Mouse (Mus musculus) frontal cortex, postnatal 25 days (tissue): ENCODE measurements around the gene Wdr41.
A peak's percentile ranks its signal among the peaks of the same experiment; 100 is the strongest.

Experiments used
- DNase-seq, 2 experiments: peaks; one replicate each; pipeline ENCODE4 v3.0.0; 2022; ENCODE audit warnings: low spot score in 2 of 2

The Wdr41 gene

DNA sequence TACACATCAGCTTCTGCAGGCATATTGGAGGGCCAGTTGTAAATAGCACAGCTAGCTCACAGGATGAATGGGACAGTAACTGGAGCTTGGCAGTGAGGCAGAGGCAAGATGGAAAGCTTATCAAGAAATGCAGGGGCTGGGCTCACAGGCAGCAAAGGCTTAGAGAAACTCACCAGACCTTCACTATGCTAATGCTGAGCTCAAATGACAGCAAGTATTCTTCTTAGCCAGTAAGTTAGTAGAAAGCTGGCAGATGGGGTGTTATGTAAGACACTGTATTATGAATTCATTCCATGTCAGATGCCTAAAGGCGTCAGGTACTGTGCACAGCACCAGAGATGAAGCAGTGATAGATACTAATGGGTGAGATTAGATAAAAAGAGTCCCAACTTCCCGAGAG lies 58.6 kb downstream of the Wdr41 start:
- DNase-seq, result peak in 1 of 2 experiments; percentile 22

DNA sequence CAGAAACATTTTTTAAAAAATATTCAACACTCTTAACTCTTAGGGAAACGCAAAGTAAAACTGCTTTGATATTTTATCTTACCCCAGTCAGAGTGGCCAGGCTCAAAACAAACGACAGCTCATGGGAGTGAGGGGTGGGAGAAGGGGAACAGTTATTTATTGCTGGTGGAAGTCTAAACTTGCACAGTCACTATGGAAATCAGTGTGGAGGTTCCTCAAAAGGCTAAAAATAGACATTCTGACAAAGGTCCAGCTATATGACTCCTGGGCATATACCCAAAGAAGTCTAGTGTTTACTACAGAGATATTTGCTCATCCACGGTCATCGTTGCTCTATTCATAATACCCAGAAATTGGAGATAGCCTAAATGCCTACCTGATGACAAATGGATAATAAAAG lies 62.1 kb downstream of the Wdr41 start:
- no peak for DNase-seq

DNA sequence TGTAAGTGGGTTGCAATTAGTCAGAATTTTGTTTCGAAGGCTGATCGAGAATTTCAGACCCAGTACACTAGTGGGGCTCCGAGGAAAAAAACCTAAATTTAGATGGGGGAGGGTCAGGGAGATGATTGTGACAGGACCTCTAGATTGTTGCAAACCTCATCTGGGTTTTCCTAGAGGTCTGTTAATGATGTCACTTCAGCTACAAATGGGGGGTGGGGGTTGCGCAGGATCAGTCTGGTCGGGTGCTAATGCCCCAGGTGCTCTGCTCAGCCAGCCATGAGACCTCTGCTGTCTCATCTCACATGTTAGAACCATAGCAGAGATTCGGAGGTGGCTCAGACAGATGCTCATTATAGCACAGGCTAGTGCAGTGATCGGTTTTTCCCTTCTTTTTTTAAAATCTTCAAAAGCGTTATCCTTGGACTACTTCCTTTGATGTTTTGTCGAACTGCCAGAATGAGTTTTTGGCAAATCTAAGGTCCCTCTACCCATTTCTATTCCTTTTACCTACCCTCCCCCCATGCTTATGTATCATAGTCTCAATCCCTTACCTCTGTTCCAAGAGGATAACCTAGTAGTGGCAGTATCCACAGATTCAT lies 64.1 kb downstream of the Wdr41 start:
- no peak for DNase-seq

DNA sequence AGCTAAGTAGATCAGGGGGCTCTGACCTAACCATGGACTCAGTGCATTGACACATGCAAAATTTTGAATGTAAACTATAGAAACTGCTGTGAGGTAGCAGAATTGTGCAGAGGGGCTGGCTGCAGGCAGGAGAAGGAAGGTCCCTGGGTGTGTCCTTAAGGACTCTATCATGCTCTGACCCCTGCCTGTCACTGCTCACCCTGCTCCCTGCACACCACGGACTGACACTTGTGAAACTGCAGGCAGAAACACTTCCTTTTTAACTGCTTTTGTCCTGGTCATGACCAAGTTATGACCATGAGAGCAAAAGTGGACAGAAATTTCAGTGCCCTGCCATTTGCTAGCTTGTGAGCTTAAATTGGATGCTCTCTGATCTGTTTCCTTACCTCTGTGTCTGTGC lies 68.0 kb downstream of the Wdr41 start:
- DNase-seq, result no peak

DNA sequence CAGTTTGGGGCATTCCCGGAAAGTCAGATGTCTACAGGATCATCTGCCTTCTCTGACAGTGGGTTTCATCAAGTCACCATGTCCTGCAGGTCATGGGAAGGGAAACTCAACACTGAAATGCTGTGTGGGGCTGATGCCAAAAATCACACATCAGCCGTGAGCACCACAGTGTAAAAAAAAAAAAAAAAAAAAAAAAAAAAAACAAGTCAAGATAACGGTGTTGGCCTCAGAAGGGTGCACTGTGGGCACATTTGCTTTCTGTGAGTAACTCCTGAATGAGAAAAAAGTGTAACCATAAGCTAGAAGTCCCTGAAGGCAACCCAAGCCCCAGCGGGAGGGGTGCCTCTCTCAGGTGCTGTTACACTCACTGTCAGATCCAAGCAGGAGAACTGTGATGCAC lies 74.3 kb downstream of the Wdr41 start:
- no peak for DNase-seq

DNA sequence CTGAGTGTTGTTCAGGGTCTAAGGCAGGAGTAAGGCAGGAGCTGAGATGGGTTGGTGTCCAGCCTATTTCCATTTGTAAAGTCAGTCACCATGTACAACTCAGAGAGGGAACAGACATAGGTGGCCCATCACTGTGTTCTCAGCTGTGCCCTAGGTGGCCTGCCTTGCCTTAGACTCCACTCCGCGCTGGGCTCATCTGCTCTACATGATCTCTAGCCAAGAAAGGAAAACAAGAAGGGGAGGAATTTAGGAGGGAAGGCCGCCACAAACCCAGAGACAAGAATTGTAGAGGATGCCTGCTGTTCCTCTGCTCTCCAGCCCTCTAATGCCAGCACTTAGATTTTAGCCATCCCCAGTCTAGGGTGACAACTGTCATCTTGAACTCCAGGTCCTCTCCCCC lies 76.3 kb downstream of the Wdr41 start:
- no peak for DNase-seq

DNA sequence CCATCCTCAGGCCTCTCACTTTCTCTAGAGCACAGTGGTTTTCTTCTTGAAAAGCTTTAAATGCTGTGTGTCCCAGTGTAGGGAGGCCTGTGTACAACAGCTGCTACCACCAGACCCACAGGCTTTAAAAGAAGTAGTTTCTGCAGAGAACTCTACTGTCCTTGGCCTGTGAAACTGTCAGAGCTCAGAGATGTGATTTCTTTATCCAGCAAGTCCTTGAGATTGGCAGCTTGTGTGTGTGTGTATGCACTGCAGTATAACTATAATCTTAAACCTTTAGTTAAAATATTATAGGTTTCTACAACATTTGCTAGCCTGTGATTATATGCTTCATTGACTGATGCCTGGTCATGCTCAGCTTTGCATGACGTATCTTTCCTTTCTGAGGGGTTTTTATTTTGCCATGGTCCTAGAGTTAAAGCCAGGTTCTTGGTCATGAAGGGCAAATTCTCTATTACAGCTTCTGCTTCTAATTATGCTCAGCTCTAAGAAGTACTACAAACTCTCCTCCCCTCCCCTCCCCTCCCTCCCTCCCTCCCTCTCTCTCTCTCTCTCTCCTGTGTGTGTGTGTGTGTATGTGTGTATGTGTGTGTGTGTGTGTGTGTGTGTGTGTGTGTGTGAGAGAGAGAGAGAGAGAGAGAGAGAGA lies 79.7 kb downstream of the Wdr41 start:
- no peak for DNase-seq

DNA sequence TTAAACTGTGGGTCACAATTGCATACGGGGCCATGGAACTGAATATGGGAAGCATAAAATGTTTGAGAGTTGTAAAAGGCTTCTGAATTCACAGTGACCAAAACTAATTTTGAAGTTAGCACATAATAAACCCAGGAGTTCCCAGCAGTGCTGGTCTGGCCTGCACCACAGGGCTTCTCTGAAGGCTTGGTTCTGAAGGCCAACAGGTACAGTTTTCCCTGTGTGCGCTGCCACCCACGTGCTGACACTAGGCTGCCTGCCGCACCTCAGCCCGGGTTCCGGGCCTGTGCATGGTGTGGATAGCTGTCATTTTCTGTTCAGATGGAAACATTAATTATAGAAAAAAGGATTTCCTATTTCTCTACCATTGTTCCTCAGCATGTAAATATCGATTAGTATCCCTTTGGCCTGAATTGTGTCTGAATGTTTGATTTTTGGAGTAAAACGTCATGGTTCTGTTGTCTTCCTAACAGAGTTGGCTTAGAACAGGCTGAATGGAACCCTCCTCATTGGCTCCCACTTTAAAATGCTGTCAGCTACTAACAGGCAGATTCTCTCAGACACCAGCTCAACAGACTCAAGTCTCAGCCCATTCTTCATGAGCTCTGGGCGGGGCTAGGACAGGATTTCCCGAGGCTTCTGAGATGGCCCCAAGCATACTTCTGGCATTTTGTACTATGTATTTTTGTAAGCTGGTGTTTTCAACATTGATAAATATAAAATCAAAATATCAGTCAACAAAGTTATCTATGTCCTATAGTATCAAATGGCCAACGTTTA lies 80.5 kb downstream of the Wdr41 start:
- no peak for DNase-seq

DNA sequence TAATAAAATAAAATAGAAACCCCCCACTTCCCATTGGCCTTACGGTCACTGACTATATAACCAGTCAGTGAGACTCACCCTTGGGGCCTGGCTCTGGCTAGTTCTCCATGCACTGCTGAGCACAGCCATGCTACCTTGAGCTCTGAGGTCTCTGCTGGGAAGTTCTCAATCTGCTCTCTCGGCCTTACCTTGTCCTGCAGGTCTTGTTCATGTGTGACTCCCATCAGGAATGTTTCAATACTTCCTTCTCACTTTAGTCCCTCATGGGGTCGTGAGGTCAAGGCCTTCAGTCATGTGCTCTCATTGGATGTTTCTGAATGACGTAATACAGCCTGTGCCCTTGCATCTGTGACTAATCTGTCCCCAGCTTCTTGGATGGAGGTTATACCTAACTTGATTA lies 82.7 kb downstream of the Wdr41 start:
- no peak for DNase-seq

DNA sequence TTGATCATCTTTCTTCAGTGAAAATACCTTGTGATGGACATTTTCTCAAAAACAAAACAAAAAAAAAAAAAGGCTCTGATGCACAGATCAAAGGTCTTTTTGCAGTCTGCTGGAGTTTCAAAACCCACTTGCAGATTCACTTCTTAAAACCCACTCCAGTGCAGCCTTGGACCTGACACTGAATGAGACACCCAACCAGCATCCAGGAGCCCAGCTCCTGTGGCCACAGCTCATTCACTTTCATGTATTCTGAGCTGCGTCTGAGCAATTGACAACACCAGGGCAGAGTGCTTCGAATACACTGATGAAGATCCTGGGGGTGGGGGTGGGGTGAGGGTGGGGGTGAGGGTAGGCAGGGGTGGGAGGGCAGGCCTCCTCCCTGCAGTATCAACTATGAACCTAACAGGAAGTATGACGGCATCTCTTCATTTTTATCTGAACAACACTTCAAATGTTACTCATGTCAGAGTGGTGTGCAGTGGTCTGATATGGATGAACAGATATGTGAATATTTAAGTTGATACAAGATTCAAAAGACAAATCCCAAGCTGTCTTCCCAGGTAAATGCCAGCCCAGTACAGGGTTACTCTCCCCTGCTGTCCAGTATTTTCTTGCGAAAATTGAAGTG lies 87.4 kb downstream of the Wdr41 start:
- DNase-seq, result no peak

DNA sequence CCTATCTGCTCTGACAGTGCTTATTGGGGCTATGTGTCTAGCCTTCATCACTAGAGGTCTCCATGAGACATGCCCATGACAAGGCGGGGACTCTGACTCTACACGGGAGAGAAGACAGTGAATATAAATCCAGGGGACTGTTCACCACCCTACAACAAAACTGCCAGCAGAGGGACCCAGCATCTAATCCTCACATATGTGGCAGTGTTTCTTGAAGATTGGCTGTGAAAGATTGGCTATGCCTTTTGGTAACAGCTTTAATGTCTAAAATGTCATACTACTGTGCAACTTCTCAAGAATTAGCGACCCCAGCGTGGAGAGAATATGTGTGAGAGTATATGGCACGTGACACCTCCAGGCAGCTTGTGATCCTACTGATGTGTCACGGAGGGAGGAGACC lies 91.7 kb downstream of the Wdr41 start:
- no peak for DNase-seq

DNA sequence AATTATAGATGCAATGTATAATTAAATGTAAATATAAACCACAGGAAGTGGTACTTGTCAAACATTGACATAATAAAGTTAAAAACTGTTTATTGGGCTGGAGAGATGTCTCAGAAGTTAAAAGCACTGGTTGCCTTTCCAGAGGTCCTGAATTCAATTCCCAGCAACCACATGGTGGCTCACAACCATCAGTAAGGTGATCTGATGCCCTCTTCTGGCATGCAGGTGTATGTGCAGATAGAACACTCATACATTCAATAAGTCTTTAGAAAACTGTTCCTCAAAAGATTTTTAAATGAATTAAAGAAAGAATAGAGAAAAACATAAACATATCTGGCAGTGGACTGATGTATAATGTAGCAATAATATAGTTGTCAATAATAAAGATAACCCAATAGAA lies 94.1 kb downstream of the Wdr41 start:
- no peak for DNase-seq
